Mouse (Mus musculus): Measurements from ENCODE around the gene Odf2. TPM values are rescaled to one million over a fixed set of nuclear protein-coding genes. Genes with fewer than 3 reads are reported as not detected.

Gene Odf2
- 105 and 107 TPM in 2 replicates for polyA plus RNA-seq (2012; rRNA removed)

DNA sequence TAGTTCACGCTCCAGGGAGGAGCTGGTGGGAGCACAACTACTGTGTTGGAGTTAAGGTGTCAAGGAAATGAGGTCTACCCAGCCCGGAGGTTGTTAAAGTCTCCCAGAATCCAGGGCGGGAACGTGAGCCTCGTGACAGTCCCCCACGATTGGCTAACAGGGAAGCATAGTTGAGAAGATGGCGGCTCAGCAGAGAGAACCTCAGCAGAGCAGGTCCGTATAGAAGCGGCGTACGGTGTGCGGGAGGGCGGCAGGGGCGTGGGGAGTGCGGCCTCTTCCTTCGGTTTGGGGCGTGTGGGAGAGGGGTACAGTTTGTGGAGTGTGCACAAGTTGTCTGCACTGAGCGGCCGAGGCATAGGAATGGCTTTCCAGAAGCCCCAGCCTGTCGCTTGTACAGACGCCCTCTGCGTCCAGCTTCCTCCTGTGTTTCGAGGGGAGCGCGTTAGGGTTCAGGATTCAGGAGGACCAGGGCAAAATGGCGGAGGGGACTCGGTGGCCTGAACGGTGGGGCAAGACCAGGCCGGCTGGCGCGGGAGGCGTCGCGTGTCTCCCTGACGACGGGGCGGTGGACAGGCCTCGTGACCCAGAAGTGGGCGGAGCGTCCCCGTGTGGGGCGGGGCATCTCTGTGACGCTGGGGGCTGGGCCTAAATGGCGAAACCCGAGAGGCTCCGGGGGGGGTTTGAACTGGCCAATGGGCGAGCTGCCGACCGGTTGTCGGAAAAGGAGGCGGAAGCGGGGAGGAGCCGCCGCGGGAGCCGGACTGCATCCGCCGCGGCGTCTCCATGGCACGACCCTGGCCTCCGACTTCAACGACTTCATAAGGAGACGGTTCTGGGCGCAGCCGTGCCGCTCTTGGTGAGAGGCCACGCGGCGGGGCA is at the start of gene Odf2:
TSS of gene Odf2 (plus strand) at position 156 of the 879 bp plus-strand sequence.

DNA sequence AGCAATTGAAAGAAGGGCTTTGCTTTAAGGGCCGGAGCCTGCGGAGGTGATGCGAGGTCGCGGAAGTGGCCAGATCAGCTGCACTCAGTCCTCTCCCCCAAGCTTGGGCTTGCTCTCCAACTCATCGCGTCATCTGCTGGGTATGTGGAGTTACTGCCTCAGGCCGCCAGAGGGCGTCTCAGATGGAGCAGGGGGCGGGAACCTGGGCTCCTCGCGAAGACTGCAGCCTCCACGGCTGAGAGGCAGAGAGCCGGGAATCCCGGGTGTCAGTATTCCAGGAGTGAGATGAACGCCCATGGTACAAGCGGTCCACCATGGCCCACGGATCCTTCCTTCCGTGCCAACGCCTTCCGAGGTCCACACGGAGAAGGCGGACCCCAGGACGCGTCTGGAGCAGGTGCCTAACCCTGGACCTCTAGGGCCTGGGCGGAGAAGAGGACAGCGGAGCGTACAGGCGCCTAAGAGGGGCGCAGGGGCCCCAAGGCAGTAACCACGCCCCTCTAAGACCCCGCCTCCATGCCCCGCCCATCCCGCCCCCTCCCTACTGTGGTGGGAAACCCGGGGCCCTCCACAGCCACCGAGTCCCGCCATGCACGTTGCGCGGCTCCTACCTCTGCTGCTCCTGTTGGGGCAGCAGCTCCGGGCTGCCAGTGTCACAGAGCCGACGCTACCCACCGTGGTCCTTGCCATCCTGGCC is 19.9 kb upstream of the Odf2 start, which contains the start of gene Cercam:
TSS of gene Cercam (plus strand) at position 216 of the 697 bp plus-strand sequence.

DNA sequence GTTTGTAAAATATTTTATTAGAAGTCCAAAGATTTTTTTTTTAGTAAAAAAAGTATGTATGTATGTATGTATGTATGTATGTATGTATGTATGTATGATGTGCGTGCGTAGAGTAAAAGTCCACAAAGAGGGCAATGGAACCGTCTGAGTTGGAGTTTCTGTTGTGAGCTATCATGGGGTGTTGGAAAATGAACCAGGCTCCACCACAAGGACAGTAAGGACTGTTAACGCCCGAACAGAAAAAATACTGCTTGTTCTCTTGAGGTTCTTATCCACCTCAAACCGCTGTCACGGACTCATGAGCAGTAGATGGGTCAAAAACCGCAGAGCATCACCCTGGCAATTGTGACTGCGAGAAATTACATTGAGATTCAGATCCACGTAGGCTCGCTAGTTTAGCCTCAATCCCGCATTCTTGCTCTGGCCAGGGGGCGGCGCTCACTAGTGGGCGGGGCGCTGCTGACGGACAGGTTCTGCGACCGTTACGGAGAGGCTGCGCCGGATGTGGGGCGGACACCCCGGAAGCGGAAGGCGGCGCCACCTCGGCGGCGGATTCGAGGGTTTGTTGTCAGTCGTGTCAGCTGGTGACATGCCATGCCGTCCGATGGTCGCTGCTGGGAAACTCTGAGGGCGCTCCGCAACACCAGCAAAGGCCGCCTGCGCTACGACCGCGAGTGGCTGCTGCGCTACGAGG is 46.0 kb downstream of the Odf2 start, which contains the start of gene Gle1:
TSS of gene Gle1 (plus strand) at position 521 of the 694 bp plus-strand sequence.

DNA sequence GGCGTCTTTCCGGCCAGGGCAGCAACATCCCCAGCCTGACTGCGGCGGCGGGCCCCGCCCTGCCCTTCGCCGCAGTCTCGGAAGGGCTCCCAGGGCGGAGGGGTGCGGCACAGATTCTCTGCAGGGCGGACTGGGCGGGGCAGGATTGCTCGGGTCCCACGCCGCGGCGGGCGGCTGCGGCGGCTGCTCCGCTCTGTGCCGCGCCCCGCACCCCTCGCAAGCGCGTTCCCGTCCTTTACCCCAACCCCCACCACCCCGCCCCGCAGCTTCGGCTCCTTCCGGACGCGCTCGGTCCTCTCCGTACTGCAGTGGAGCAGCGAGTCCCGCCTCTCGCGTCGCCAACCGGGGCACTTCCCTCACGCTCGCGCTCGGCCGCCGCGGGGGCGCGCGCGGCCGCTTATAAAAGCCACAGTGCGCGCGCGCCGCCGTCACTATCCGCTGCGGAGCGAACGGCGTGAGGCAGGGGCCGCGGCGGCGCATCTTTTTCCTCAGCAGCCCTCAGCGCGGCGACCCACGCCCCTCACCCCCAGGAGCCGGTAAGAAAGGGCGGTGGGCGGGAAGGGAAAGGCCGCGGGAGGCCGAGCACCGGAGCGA is 76.3 kb downstream of the Odf2 start, which contains the start of gene Sptan1:
TSS of gene Sptan1 (plus strand) at position 311 of the 594 bp plus-strand sequence.

Other genes with a start within 250 kb of the Odf2 start
- gene Gm13420, start 137.5 kb upstream of the Odf2 start, polyA plus RNA-seq (2012; rRNA removed): 0.32 and 0.35 TPM in 2 replicates
- gene Gm13547, start 129.9 kb upstream of the Odf2 start, polyA plus RNA-seq (2012; rRNA removed): not detected in 2 replicates
- gene Coq4, start 101.7 kb upstream of the Odf2 start, polyA plus RNA-seq (2012; rRNA removed): 39.2 and 42.0 TPM in 2 replicates
- gene Trub2, start 100.7 kb upstream of the Odf2 start, polyA plus RNA-seq (2012; rRNA removed): 33.6 and 35.1 TPM in 2 replicates
- 73.3 and 74.1 TPM in 2 replicates for gene Slc27a4, start 86.6 kb upstream of the Odf2 start, polyA plus RNA-seq (2012; rRNA removed)
- gene Urm1, start 69.1 kb upstream of the Odf2 start, polyA plus RNA-seq (2012; rRNA removed): 64.7 and 70.3 TPM in 2 replicates
- gene Cercam, start 20.1 kb upstream of the Odf2 start, polyA plus RNA-seq (2012; rRNA removed): 16.8 and 17.5 TPM in 2 replicates
- gene Gle1, start 46.2 kb downstream of the Odf2 start, polyA plus RNA-seq (2012; rRNA removed): 50.9 and 59.4 TPM in 2 replicates
- gene Sptan1, start 76.3 kb downstream of the Odf2 start, polyA plus RNA-seq (2012; rRNA removed): 855 and 873 TPM in 2 replicates
- gene Wdr34, start 159.7 kb downstream of the Odf2 start, polyA plus RNA-seq (2012; rRNA removed): 78.0 and 78.2 TPM in 2 replicates
- gene Set, start 168.2 kb downstream of the Odf2 start, polyA plus RNA-seq (2012; rRNA removed): 240 and 244 TPM in 2 replicates
- 2.5 and 3.6 TPM in 2 replicates for gene Pkn3, start 188.5 kb downstream of the Odf2 start, polyA plus RNA-seq (2012; rRNA removed)
- 33.2 and 34.5 TPM in 2 replicates for gene Zdhhc12, start 204.4 kb downstream of the Odf2 start, polyA plus RNA-seq (2012; rRNA removed)
- 85.6 and 91.8 TPM in 2 replicates for gene Zer1, start 235.4 kb downstream of the Odf2 start, polyA plus RNA-seq (2012; rRNA removed)
- 65.5 and 66.5 TPM in 2 replicates for gene Tbc1d13, start 244.5 kb downstream of the Odf2 start, polyA plus RNA-seq (2012; rRNA removed)